Mouse (Mus musculus) G1E (cell line): Measurements from ENCODE around the gene Hs6st1.

Source experiments
- CTCF ChIP-seq: IDR thresholded peaks from 2 replicates; pipeline ENCODE4 v1.5.1; 2012; ENCODE audit warnings: low read depth, low read length, inconsistent platforms, mixed read lengths
- TAL1 ChIP-seq: conservative IDR thresholded peaks from 2 replicates; pipeline ENCODE4 v1.6.1; 2012; ENCODE audit warnings: low read depth, low read length, inconsistent platforms, mixed read lengths

- TF ChIP-seq CTCF (no peak), TAL1 (no peak)
Observed at GRCm38 (mm10) chr1:36080974-36081373, 12.8 kb downstream of the Hs6st1 start.
